Mouse (Mus musculus): Measurements from ENCODE around the gene Chac1.
A peak's percentile ranks its signal among the peaks of the same experiment; 100 is the strongest.

Gene Chac1

DNA sequence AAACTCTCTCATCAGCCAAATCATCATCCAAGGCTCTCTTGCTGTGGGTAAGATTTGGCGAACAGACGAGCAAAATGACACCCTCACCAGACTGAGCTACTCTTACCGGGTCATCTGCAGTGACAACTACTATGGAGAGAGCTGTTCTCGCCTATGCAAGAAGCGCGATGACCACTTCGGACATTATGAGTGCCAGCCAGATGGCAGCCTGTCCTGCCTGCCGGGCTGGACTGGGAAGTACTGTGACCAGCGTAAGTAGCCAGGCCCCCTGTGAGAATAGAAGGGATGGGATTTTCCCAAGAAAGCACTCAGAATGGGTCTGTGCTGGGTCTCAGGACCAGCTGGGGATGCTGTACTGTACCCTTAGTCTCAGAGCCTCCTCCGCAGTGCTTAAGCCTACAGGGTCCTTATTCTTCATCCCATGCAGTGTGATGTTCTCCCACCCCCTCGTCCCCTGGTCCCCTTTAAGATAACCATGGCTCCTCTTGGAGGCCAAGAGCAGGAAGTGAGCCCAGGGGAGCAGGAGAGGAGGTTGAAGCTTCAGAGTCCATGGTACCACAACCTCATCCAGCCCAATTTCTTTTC, 23.0 kb upstream of the Chac1 start:
- no peak for DNase-seq (ENCODE audit: low spot score)

DNA sequence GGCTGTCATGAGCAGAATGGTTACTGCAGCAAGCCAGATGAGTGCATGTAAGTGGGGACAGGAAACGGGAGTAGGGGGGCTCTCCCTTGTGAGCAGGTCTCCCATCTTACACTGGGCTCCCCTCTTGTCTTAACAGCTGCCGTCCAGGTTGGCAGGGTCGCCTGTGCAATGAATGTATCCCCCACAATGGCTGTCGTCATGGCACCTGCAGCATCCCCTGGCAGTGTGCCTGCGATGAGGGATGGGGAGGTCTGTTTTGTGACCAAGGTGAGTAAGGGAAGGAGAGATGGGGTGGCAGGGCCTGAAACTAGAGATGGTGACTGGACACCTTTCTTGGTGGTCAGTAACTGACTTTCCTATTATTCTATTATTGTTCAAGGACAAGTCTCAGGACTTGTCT, 22.5 kb upstream of the Chac1 start:
- DNase-seq (ENCODE audit: low spot score) = no peak

DNA sequence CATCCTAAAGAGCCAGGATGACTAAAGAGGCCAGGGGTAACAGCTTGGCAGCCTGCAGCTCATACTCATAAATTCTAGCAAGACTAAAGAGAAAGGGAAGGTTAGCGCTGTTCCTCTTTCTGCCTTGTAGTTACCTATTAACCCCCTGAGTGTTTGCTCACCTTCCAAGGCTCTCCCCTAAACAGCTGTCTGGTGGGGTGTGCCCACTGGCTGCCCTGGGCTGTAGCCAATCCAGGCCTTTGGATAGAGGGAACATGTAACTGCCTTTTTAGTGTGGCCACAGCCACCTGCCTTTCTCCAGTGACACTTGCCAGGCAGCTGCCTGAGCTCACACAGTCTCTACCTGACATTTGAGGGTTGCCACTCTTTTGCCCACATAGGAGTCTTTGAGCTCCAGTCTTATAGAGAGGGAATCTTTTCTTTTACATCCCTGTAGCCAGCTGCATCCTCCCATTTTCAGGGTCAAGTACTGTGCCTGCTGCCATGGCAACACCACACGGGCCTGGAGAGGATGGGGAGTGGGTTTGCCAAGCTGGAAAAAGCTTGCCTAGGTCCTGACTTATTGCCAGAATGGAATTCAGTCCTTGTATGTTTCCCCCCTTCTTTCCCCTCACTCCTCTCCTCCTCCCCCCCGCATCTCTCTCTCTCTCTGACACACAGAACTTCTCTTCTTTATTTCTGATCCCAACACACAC, 21.8 kb upstream of the Chac1 start:
- no peak for DNase-seq (ENCODE audit: low spot score)

DNA sequence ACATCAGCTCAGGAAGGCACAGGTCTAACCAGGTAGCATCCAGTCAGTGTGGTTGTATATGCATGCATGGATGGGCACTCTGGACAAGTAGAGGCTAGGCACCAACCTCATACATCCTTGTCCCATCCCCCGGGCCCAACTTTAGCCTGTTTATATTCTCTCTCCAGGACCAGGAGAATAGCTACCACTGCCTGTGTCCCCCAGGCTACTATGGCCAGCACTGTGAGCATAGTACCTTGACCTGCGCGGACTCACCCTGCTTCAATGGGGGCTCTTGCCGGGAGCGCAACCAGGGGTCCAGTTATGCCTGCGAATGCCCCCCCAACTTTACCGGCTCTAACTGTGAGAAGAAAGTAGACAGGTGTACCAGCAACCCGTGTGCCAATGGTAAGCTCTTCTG, 20.2 kb upstream of the Chac1 start:
- DNase-seq (ENCODE audit: low spot score) = no peak

DNA sequence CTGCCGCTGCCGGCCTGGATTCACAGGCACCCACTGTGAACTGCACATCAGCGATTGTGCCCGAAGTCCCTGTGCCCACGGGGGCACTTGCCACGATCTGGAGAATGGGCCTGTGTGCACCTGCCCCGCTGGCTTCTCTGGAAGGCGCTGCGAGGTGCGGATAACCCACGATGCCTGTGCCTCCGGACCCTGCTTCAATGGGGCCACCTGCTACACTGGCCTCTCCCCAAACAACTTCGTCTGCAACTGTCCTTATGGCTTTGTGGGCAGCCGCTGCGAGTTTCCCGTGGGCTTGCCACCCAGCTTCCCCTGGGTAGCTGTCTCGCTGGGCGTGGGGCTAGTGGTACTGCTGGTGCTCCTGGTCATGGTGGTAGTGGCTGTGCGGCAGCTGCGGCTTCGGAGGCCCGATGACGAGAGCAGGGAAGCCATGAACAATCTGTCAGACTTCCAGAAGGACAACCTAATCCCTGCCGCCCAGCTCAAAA, 18.8 kb upstream of the Chac1 start:
- no peak for DNase-seq (ENCODE audit: low spot score)

DNA sequence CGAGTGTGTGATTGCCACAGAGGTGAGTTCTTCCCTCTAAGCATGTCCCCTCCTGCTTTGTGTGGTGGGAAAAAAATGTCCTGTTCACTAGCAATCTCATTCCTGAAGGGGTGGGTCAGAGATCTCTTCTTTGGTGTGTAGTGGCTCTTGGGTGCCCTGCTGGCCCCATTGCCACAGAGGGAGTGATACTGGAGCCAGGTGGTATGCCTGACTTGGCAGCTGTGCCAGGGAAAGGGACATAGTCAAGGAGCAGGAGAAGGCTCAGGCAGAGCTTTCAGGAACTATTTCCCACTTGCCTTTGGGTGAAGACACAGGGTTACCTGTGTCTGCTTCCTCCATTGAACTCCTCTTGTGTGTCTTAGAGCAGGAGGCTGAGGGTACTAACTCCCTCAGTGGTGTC, 16.9 kb upstream of the Chac1 start:
- DNase-seq (ENCODE audit: low spot score) = no peak

DNA sequence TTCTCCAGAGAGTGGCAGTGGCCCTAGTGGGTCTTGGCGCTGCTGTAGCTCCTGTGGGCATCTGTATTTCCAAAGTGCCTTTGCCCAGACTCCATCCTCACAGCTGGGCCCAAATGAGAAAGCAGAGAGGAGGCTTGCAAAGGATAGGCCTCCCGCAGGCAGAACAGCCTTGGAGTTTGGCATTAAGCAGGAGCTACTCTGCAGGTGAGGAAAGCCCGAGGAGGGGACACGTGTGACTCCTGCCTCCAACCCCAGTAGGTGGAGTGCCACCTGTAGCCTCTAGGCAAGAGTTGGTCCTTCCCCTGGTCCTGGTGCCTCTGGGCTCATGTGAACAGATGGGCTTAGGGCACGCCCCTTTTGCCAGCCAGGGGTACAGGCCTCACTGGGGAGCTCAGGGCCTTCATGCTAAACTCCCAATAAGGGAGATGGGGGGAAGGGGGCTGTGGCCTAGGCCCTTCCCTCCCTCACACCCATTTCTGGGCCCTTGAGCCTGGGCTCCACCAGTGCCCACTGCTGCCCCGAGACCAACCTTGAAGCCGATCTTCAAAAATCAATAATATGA, 16.0 kb upstream of the Chac1 start:
- DNase-seq (ENCODE audit: low spot score) = no peak

DNA sequence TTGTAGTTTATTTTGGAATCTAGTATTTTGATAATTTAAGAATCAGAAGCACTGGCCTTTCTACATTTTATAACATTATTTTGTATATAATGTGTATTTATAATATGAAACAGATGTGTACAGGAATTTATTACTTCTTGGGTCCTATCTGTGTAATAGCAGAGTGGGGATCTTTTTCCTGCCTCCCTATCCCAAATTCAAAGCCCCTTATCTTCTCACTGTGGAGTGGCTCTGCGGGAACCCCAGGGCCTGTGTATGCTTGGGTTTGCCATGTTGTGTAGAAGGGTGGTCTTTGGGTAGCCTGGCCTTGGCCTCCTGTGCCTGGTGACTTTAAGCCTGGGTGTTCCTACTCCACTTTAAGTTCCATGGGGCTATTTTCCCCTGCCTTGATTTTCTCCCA, 15.5 kb upstream of the Chac1 start:
- no peak for DNase-seq (ENCODE audit: low spot score)

DNA sequence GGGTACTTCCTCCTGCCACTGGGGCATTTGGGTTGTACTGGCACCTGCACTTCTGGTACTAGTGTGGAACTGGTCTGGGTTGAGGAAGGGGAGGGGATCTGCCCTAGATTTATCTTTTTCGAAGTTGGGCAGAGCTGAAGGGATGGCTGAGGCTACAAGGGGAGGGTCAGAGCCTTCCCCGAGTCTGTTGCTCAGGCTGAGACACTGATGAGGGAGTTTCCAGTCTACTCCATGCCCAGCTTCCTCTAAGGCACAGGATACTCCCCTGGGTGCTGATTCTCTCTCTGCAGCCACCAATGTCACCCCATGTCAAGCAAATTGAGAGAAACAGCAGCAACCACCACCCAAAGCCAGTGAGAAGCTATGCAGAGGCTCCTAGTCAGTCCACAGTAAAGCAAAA, 15.0 kb upstream of the Chac1 start:
- no peak for DNase-seq (ENCODE audit: low spot score)

DNA sequence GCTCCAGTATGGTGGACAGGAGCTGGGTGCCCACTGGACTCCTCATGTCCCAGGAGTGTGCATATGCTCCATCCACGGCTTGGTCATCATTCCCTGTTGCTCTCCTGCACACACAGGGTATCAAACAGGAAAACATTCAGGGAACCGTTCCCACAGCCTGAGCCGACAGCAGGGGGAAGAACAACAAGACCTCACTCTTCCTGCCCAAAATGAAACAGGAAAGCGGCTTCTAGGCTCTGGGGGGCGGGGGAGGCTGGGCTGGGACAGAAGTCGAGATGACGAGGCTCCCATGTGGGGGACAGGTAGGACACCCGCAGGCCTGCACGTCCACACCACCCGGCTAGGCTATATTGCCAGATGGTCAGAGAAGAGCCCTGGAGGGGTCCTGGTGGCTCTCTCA, 14.6 kb upstream of the Chac1 start:
- DNase-seq (ENCODE audit: low spot score) = no peak

DNA sequence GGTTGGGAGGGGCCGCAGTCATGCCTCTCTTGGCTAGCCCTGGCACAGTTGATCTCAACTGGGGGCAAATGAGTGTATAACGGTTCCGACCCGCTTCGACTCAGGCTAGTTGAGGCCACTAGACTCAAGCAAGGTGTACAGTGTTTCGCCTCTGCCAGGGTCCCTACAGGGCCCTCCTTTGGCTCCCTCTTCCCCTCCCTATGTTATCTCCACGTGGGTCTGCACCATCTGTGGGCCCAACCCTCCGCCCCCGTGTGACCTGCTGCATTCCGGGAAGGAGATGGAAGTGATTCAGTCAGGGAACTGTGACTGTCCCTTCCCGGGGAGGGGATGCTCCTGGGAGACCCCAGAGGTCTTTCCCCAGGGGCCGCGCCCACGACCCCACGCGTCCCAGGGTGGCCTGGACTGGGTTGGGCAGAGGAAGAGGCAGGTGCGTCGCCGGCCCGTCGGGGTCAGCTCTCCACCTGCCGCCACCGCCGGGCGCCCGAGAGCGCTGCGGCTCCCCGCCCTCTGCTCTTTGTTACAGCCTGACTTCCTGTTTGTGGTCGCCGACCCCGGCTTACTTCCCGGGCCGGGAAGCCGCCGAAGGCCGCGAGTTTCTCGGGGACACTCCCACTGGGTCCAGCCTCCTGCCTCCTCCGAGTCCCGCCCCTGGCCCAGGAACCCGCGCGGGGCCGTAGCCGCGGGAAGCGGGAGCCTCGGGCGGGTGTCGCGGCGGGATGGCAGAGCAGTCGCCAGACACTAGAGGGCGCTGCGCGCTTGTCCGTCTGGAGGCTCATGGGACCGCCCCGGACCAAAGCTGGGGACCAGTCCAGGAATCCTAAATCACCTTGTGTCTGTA, 13.4 kb upstream of the Chac1 start:
- peak; percentile 86 for DNase-seq (ENCODE audit: low spot score)

DNA sequence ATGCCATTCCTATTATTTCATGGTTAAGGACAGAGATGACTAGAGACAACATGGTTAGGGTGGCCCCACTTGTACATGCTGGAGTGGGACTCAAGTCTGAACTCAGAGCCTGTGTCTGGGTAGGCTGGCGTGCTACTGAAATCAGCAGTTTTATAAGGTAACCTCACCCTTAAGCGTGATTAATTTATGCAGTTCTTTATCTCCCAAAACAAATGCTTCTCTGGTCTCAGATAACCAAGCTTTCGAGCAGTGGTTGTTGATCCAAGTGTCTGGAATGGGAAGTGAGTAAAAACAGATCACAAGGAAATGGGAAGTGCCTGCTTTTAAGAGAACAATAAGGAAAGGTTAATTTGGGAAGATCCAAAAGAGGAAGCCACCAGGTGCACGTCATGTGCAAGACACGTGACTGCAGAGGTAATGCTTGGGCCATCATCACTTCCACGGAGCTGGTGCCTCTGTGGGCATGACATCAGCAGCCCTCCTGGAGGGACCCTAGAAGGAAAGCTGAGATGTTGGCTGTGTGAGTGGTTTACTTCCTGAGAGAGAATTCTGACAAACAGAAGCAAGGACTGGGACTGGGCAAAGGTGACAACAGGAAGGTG, 6.4 kb upstream of the Chac1 start:
- DNase-seq (ENCODE audit: low spot score) = no peak

DNA sequence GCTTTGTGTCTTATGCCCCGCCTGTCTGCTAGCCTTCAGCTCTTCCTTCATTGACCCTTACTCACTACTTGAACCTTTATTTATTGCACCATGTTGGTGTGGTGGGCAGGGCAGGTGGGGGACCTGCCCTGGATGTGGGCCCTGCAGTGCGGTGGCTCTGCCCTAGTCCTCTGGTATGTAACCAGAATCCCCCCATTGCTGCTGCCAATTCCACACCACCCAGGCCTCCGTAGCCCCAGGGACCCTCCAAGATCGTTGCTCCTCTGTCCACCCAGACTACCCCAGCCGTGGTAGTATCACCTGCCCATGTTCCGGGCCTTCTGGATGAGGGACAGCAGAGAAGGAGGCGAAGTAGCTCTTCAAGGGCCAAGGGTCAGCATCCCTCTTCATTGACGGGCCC, 2.7 kb downstream of the Chac1 start:
- no peak for DNase-seq (ENCODE audit: low spot score)

DNA sequence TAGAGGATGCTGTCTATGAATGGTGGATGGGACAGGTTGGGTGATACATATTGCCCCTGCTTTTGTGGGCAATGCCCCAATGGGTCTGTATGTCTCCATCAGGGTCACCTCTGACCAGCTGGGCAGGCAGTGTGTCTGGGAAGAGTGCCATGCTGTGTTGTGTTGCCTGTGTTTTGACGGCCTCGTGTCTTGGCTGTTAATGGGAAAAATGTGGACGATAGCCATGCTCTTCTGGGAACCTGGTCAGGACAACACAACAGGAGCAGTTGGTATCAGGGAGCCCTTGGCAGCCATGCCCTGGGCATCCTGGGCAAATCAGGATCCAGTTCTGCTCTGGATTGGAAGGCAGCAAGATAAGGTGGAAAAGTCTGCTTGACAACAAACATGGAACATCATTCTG, 4.1 kb downstream of the Chac1 start:
- no peak for DNase-seq (ENCODE audit: low spot score)

DNA sequence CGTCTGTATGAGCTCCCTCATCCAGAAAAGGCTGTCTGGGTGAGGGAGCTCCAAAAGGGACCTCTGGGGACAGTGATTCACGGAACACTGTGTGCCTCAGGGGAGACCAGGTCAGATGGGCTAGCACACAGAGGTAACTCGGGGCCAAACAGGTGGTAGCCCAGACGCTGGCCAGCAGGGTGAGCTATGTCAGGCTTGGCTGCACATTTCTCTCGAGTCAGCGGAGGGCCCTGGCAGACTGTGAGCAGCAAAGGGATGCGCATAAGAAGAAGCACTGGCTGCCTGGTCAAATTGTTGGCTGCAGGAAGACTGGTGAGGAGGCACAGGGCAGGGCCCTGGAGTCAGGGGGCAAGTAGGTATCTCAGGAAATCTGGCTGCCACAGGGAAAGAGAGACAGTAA, 4.6 kb downstream of the Chac1 start:
- DNase-seq (ENCODE audit: low spot score) = no peak

DNA sequence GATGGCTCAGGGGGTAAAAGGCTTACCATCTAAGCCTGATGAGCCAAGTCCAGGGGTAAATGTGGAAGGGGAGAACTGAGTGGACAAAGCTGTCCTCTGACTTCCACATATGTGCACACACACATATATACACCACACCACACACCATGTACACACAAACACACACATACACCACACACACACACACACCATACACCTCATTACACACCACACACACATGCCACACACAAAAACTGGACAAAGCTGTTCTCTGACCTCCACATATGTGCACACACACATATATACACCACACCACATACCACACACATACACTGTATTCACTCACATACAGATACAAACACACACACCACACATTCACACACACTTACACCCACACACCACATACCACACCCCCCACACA, 5.3 kb downstream of the Chac1 start:
- DNase-seq (ENCODE audit: low spot score) = no peak

DNA sequence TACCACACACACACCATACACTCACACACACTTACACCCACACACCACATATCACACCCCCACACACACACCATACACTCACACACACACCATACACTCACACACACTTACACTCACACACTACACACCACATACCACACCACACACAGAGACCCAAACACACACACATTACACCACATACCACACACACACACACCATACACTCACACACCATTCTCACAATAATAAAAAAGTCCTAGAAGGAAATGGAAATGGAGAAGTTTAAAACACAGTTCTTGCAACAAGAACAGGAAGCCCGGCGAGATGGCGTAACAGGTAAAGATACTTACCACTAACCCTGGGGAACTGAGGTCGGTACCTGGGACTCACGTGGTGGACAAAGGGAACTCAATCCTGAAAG, 5.8 kb downstream of the Chac1 start:
- DNase-seq (ENCODE audit: low spot score) = no peak

DNA sequence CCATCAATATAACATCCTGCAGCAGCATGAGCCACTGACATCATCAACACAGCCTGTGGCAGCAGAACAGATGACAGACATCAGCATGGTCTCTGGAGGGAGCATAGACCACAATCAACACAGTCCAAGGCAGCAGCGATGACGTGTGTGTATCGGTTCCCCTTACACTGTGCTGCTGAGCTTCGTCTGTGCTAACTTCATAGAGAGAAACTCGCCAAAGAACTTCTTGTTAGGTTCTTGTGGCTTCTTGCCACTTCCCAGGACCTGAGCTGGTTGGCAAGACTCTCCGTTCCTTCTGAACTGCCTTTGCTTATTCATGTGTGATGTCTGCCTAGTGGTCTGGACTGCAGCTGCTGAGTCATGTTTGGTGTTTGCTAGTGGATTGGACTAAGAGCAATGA, 7.2 kb downstream of the Chac1 start:
- no peak for DNase-seq (ENCODE audit: low spot score)

DNA sequence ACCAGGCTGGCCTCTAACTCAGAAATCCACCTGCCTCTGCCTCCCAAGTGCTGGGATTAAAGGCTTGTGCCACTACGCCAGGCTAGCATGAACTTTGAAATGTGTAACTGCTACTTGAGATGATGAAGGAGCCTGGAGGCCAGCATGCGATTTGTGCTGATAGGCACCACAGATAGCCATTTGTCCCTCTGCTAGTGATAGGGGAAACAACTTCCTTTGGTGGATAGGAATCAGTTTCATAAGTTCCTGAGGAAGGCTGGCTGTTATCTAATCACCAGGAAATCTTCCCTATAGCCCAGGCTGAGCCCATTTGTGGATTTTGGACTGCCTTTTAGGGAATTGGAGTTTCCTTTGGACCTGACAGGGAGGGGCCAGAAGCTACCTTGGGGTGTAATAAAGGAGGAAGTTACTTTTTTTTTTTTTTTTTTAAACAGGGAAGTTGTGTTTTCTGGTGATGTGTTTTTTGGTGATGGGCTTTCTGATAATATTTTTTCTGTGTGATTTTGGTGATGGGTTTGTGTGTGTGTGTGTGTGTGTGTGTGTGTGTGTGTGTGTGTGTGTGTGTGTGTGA, 8.8 kb downstream of the Chac1 start:
- no peak for DNase-seq (ENCODE audit: low spot score)

DNA sequence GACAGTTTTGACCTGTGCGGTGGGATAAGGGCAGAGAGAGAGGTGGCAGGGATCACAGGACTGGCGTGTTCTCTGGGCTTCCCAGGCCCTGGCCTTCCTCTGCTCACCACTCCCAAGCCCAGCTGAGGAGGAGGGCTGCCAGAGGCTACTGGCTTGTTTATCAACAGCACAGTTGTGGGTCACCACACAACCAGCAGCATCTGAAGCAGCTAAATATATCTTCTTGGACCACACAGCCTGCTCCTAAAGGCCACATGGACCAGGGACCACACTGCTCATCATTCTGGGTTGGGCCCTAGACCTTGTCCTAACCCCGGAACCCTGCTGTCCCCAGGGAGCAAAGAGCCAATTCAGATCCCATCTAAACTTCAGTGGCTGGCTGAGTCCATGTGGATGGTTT, 13.9 kb downstream of the Chac1 start:
- DNase-seq (ENCODE audit: low spot score) = no peak

DNA sequence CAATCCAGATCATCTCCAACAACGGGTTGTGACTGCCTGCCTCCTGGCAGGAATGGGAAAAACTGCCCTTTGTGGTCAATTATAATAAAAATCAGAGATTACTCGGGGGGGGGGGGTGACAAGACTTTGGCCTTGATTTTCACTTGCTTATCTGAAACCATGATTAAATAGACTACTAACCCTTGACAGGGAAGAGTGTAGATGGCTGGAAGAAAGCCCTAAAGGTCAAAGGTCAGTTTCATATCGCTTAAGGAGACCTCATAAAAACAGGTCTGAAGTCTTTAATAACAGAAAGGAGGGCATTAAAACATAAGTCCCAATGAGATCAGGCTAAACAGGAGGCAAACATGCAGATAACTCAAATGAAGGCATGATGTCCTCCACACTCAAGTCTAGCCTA, 16.3 kb downstream of the Chac1 start:
- DNase-seq (ENCODE audit: low spot score) = no peak

DNA sequence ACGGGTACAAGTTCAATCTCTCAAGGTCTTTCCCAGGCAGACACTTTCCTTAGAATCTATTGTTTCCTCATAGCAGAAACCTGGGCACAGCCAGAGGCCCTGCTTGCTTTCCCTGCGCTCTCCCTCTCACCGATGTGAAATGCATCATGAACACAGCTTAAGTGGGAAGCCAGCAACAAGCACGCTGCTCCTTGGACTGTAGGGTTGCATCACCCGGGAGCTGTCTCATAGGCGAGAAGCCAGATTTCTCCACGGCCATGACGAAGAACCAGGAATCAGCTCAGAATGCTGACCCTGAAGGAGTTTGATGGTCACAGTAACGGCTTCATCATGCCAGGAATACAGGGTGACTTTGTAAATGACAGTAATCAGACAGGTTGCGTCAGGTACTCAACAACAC, 19.1 kb downstream of the Chac1 start:
- DNase-seq (ENCODE audit: low spot score) = no peak
